Mouse (Mus musculus): ENCODE results near the gene Arhgef6.

Gene Arhgef6

DNA sequence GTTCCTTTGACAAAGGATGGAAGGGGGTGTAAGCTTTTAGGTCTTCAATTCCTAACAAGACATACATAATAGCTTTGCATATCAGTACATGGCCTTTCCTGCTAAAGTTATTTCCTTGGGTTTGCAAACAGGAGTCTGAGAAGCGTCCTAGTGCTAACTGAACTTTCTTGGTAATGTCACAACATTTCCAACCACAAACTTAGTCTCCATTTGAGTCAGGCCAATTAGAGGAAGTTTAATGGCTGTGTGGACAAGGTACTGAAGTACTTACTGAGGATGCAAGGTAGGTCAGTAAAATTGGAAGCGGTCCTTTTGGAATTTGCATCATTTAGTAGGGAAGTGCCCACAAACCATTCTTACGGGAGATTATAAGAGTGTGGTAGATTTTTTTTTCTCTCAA is 155.2 kb downstream of the Arhgef6 start:
- no peak for DNase-seq

DNA sequence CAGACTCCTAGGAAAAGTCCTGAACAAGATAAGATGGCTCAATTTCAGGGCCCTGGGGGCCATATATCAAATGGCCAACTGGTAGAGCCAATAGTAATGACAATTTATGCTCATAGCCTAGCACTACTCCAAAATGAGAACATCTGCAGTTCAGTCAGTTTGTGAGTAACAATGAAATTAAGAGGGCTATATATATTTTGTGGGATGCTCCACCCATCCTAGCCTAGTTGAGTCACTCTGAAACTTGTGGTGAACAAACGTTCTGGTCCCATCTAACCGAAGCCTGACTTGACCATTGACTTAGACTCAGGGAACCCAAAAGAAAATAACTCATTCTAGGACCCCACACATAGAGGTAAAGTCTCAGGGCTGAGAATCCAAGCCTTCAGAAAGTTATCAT is 156.1 kb downstream of the Arhgef6 start:
- DNase-seq: no peak
